Mouse (Mus musculus): ENCODE data around the gene Camta2.
A peak's percentile ranks its signal among the peaks of the same experiment; 100 is the strongest.

Camta2 gene

GRCm38 (mm10) chr11:70638714-70639278 lies 49.1 kb downstream of the Camta2 start, which contains the start of gene Gp1ba:
TSS of gene Gp1ba (plus strand) at chr11:70639122.
- TF ChIP-seq POU5F1 (IDR thresholded peaks at IDR 0.05; ENCODE audit: borderline replicate concordance, low read length): no peak
- no peak for TF ChIP-seq CTCF (conservative IDR thresholded peaks at IDR 0.05; ENCODE audit: low read length)
- TF ChIP-seq NANOG (IDR thresholded peaks at IDR 0.05; ENCODE audit: borderline replicate concordance, low read length): no peak
- Histone ChIP-seq H3K4me3 (replicated peaks; ENCODE audit: low read length) (no peak within 1 kb of the TSS), H3K27me3 (ENCODE audit: insufficient read depth, low read length) (0 out of 2 replicates have a peak, but pooled peaks cover 3% of the 10 kb centered on the region), H3K9me3 (ENCODE audit: low read length) (no peaks in the 10 kb centered on the region), H3K36me3 (ENCODE audit: insufficient read depth, low read length) (peaks cover 13% of the 10 kb centered on the region), H3K4me1 (replicated peaks; ENCODE audit: low read depth, low read length) (no peaks in the 10 kb centered on the region)

- Histone ChIP-seq H3K27me3 (ENCODE audit: insufficient read depth, low read length) (0 out of 2 replicates have a peak, but pooled peaks cover 3% of the 10 kb centered on the region), H3K4me3 (replicated peaks; ENCODE audit: low read length) (no peak overlapping the region), H3K9me3 (ENCODE audit: low read length) (no peaks in the 10 kb centered on the region), H3K4me1 (replicated peaks; ENCODE audit: low read depth, low read length) (no peaks in the 10 kb centered on the region), H3K36me3 (ENCODE audit: insufficient read depth, low read length) (peaks cover 8% of the 10 kb centered on the region; the same call in 1 of the 2 replicates)
- TF ChIP-seq CTCF (conservative IDR thresholded peaks at IDR 0.05; ENCODE audit: low read length) (no peak), POU5F1 (IDR thresholded peaks at IDR 0.05; ENCODE audit: borderline replicate concordance, low read length) (no peak), NANOG (IDR thresholded peaks at IDR 0.05; ENCODE audit: borderline replicate concordance, low read length) (no peak)
Observed at GRCm38 (mm10) chr11:70638293-70638692, 49.6 kb downstream of the Camta2 start.

GRCm38 (mm10) chr11:70637764-70638163 lies 50.1 kb downstream of the Camta2 start:
- no peaks in the 10 kb centered on the region for H3K4me1 ChIP-seq (replicated peaks; ENCODE audit: low read depth, low read length)
- H3K4me3 ChIP-seq (replicated peaks; ENCODE audit: low read length): no peak overlapping the region
- TF ChIP-seq POU5F1 (IDR thresholded peaks at IDR 0.05; ENCODE audit: borderline replicate concordance, low read length) (no peak), NANOG (IDR thresholded peaks at IDR 0.05; ENCODE audit: borderline replicate concordance, low read length) (no peak), CTCF (conservative IDR thresholded peaks at IDR 0.05; ENCODE audit: low read length) (no peak)
- H3K9me3 ChIP-seq (ENCODE audit: low read length): no peaks in the 10 kb centered on the region
- peaks cover 4% of the 10 kb centered on the region; the same call in 1 of the 2 replicates for H3K36me3 ChIP-seq (ENCODE audit: insufficient read depth, low read length)
- 0 out of 2 replicates have a peak, but pooled peaks cover 3% of the 10 kb centered on the region for H3K27me3 ChIP-seq (ENCODE audit: insufficient read depth, low read length)

GRCm38 (mm10) chr11:70635601-70636000 lies 52.3 kb downstream of the Camta2 start:
- Histone ChIP-seq H3K27me3 (ENCODE audit: insufficient read depth, low read length) (0 out of 2 replicates have a peak, but pooled peaks cover 3% of the 10 kb centered on the region), H3K4me1 (replicated peaks; ENCODE audit: low read depth, low read length) (no peaks in the 10 kb centered on the region), H3K9me3 (ENCODE audit: low read length) (no peaks in the 10 kb centered on the region), H3K36me3 (ENCODE audit: insufficient read depth, low read length) (no peaks in the 10 kb centered on the region), H3K4me3 (replicated peaks; ENCODE audit: low read length) (no peak overlapping the region)
- TF ChIP-seq NANOG (IDR thresholded peaks at IDR 0.05; ENCODE audit: borderline replicate concordance, low read length): no peak
- TF ChIP-seq CTCF (conservative IDR thresholded peaks at IDR 0.05; ENCODE audit: low read length): no peak
- no peak for TF ChIP-seq POU5F1 (IDR thresholded peaks at IDR 0.05; ENCODE audit: borderline replicate concordance, low read length)

GRCm38 (mm10) chr11:70630129-70630528 lies 57.8 kb downstream of the Camta2 start:
- no peaks in the 10 kb centered on the region for H3K9me3 ChIP-seq (ENCODE audit: low read length)
- H3K36me3 ChIP-seq (ENCODE audit: insufficient read depth, low read length): no peaks in the 10 kb centered on the region
- peaks cover 15% of the 10 kb centered on the region for H3K4me1 ChIP-seq (replicated peaks; ENCODE audit: low read depth, low read length)
- no peak overlapping the region for H3K4me3 ChIP-seq (replicated peaks; ENCODE audit: low read length)
- TF ChIP-seq CTCF (conservative IDR thresholded peaks at IDR 0.05; ENCODE audit: low read length) (no peak), POU5F1 (IDR thresholded peaks at IDR 0.05; ENCODE audit: borderline replicate concordance, low read length) (no peak), NANOG (IDR thresholded peaks at IDR 0.05; ENCODE audit: borderline replicate concordance, low read length) (no peak)
- no peaks in the 10 kb centered on the region for H3K27me3 ChIP-seq (ENCODE audit: insufficient read depth, low read length)

- TF ChIP-seq CTCF (conservative IDR thresholded peaks at IDR 0.05; ENCODE audit: low read length) (peak; percentile 13; the same call in 1 of the 2 replicates), POU5F1 (IDR thresholded peaks at IDR 0.05; ENCODE audit: borderline replicate concordance, low read length) (no peak)
- Histone ChIP-seq H3K27me3 (ENCODE audit: insufficient read depth, low read length) (no peaks in the 10 kb centered on the region), H3K36me3 (ENCODE audit: insufficient read depth, low read length) (no peaks in the 10 kb centered on the region), H3K4me1 (replicated peaks; ENCODE audit: low read depth, low read length) (peaks cover 15% of the 10 kb centered on the region), H3K9me3 (ENCODE audit: low read length) (no peaks in the 10 kb centered on the region), H3K4me3 (replicated peaks; ENCODE audit: low read length) (no peak overlapping the region)
Observed at GRCm38 (mm10) chr11:70629557-70629956, 58.3 kb downstream of the Camta2 start.

- Histone ChIP-seq H3K4me1 (replicated peaks; ENCODE audit: low read depth, low read length) (peaks cover 23% of the 10 kb centered on the region), H3K27me3 (ENCODE audit: insufficient read depth, low read length) (no peaks in the 10 kb centered on the region), H3K4me3 (replicated peaks; ENCODE audit: low read length) (no peak overlapping the region), H3K36me3 (ENCODE audit: insufficient read depth, low read length) (no peaks in the 10 kb centered on the region), H3K9me3 (ENCODE audit: low read length) (no peaks in the 10 kb centered on the region)
- no peak for TF ChIP-seq POU5F1 (IDR thresholded peaks at IDR 0.05; ENCODE audit: borderline replicate concordance, low read length)
- no peak for TF ChIP-seq CTCF (conservative IDR thresholded peaks at IDR 0.05; ENCODE audit: low read length)
- no peak for TF ChIP-seq NANOG (IDR thresholded peaks at IDR 0.05; ENCODE audit: borderline replicate concordance, low read length)
Observed at GRCm38 (mm10) chr11:70628431-70628830, 59.5 kb downstream of the Camta2 start.

GRCm38 (mm10) chr11:70626877-70627276 lies 61.0 kb downstream of the Camta2 start:
- H3K27me3 ChIP-seq (ENCODE audit: insufficient read depth, low read length): no peaks in the 10 kb centered on the region
- H3K9me3 ChIP-seq (ENCODE audit: low read length): no peaks in the 10 kb centered on the region
- H3K4me1 ChIP-seq (replicated peaks; ENCODE audit: low read depth, low read length): peaks cover 38% of the 10 kb centered on the region
- no peak for TF ChIP-seq POU5F1 (IDR thresholded peaks at IDR 0.05; ENCODE audit: borderline replicate concordance, low read length)
- no peak for TF ChIP-seq CTCF (conservative IDR thresholded peaks at IDR 0.05; ENCODE audit: low read length)
- TF ChIP-seq NANOG (IDR thresholded peaks at IDR 0.05; ENCODE audit: borderline replicate concordance, low read length): no peak
- H3K36me3 ChIP-seq (ENCODE audit: insufficient read depth, low read length): no peaks in the 10 kb centered on the region
- H3K4me3 ChIP-seq (replicated peaks; ENCODE audit: low read length): no peak overlapping the region

GRCm38 (mm10) chr11:70625473-70625872 lies 62.4 kb downstream of the Camta2 start:
- no peaks in the 10 kb centered on the region for H3K9me3 ChIP-seq (ENCODE audit: low read length)
- no peak for TF ChIP-seq POU5F1 (IDR thresholded peaks at IDR 0.05; ENCODE audit: borderline replicate concordance, low read length)
- no peak for TF ChIP-seq NANOG (IDR thresholded peaks at IDR 0.05; ENCODE audit: borderline replicate concordance, low read length)
- TF ChIP-seq CTCF (conservative IDR thresholded peaks at IDR 0.05; ENCODE audit: low read length): peak; percentile 92

More at GRCm38 (mm10) chr11:70625473-70625872, 62.4 kb downstream of the Camta2 start:
- Histone ChIP-seq H3K4me1 (replicated peaks; ENCODE audit: low read depth, low read length) (peaks cover 42% of the 10 kb centered on the region), H3K4me3 (replicated peaks; ENCODE audit: low read length) (no peak overlapping the region), H3K27me3 (ENCODE audit: insufficient read depth, low read length) (no peaks in the 10 kb centered on the region), H3K36me3 (ENCODE audit: insufficient read depth, low read length) (no peaks in the 10 kb centered on the region)

Data from E14TG2a.4 (cell line).